Mouse (Mus musculus): Measurements from ENCODE around the gene Zfp940.

- TF ChIP-seq CTCF (IDR thresholded peaks at IDR 0.05; ENCODE audit: control insufficient read depth, insufficient read depth, low read length): no peak
- no peak for TF ChIP-seq POLR2A (IDR thresholded peaks at IDR 0.05; ENCODE audit: borderline replicate concordance, control insufficient read depth, low read depth, low read length)
Observed at GRCm38 (mm10) chr7:29818619-29819254, 34.7 kb downstream of the Zfp940 start.

Measured in bone marrow, adult 2 months (tissue).